Mouse (Mus musculus) hindbrain, embryonic 10.5 days (tissue): ENCODE data around the gene Fam13c. TPM values are rescaled to one million over a fixed set of nuclear protein-coding genes. Genes with fewer than 3 reads are reported as not detected.

Source experiments
- DNase-seq: peaks from one replicate; pipeline ENCODE4 v3.0.0-alpha.2; 2017; ENCODE audit warnings: low spot score
- H3K27ac ChIP-seq: fragments of 300-500 bp; sonication (generic); 2 replicates; pipeline ENCODE4 v1.5.1; 2016; ENCODE audit warnings: mild to moderate bottlenecking, moderate library complexity
- H3K27me3 ChIP-seq: fragments of 300-500 bp; sonication (generic); 2 replicates; pipeline ENCODE4 v1.6.1; 2016; ENCODE audit warnings: mild to moderate bottlenecking; ENCODE audit not compliant: poor library complexity, insufficient read depth, severe bottlenecking
- H3K36me3 ChIP-seq: fragments of 300-500 bp; sonication (generic); 2 replicates; pipeline ENCODE4 v1.6.1; 2016; ENCODE audit warnings: mild to moderate bottlenecking, moderate library complexity
- H3K4me1 ChIP-seq: fragments of 300-500 bp; sonication (generic); replicated peaks from 2 replicates; pipeline ENCODE4 v1.6.1; 2016; ENCODE audit warnings: mild to moderate bottlenecking
- H3K4me3 ChIP-seq: fragments of 300-500 bp; sonication (generic); 2 replicates; pipeline ENCODE4 v1.5.1; 2016; ENCODE audit warnings: mild to moderate bottlenecking, moderate library complexity
- H3K9me3 ChIP-seq: fragments of 300-500 bp; sonication (generic); 2 replicates; pipeline ENCODE4 v1.6.1; 2016; ENCODE audit warnings: mild to moderate bottlenecking, moderate library complexity
- WGBS: fragments of 180-500 bp; shearing (Covaris S2); methylation state at CpG from one replicate; pipeline ENCODE4 v1.1.7; 2016; 5-methylcytosine and 5-hydroxymethylcytosine counted together
- polyA plus RNA-seq: library from polyadenylated mRNA; unstranded; fragments of >200 nt; fragmentation: Nextera tagmentation; extraction: Ambion mirVana; gene quantifications from 2 replicates; pipeline ENCODE4 v1.2.1, GENCODE M21; 2016

Gene Fam13c
- polyA plus RNA-seq, 1 experiment from 2014 or later = 13.7 TPM

DNA sequence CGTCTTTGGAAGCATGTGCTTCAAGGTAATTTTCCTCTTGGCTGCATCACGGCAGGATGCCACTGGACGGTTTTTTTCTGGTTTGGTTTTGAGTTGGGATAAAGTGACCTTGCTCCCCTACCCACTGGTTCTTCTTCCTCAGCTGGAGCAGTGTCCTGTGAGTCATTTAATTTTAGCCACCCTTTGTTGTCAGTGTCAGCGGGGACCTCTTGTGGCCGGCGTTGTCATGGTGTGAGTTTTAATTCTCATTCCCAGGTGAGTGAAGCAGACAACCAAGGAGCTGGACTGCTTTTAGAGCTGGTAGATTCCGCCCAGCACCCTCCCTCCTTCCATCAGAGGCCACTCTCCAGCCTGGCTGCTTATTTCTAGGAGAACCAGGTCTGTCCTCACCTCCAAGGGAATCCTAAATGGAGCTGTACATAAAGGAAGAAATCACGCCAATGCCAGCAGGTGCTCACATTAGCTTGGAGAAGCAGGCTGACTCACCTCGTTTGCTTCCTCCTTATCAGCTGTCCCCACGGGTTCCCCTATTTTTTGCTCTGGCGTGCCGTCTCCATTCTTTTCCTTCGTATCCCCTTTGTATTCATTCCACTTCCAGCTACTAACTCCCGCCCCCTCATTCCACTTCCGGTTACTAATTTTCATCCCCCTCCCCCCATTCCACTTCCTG, 66.4 kb downstream of the Fam13c start:
- no peak for DNase-seq
- Histone ChIP-seq H3K36me3 (peaks cover 13% of the 10 kb centered on the region; the same call in 1 of the 2 replicates), H3K27me3 (no peaks in the 10 kb centered on the region), H3K4me3 (no peak overlapping the region), H3K9me3 (peaks cover 6% of the 10 kb centered on the region), H3K27ac (no peak overlapping the region), H3K4me1 (peaks cover 16% of the 10 kb centered on the region)
- WGBS = 59% methylated on average over 15 of the region's 15 CpGs

DNA sequence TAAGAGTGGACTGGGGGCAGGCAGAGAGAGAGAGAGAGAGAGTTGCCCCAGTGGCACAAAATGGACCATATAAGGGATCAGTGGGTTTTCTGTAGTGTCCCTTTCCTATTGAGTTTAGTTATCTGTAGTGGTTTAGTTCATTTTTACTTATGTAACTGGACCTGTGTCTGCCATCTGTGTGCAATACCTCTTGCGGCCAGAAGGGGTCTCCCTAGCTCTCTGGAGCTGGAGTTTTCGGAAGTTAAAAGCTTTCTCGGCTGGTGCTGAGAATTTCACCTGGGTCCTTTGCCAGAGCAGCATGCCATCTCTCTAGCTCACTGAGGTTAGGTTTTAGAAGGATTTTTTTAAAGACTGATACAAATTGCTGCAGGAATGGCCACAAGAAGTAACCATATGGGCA, 67.6 kb downstream of the Fam13c start:
- H3K4me3 ChIP-seq = no peak overlapping the region
- peaks cover 16% of the 10 kb centered on the region for H3K4me1 ChIP-seq
- H3K9me3 ChIP-seq = peaks cover 6% of the 10 kb centered on the region
- peaks cover 10% of the 10 kb centered on the region; the same call in 1 of the 2 replicates for H3K36me3 ChIP-seq
- DNase-seq = no peak
- H3K27me3 ChIP-seq = no peaks in the 10 kb centered on the region
- no peak overlapping the region for H3K27ac ChIP-seq
- 95% methylated on average over 3 of the region's 3 CpGs for WGBS

DNA sequence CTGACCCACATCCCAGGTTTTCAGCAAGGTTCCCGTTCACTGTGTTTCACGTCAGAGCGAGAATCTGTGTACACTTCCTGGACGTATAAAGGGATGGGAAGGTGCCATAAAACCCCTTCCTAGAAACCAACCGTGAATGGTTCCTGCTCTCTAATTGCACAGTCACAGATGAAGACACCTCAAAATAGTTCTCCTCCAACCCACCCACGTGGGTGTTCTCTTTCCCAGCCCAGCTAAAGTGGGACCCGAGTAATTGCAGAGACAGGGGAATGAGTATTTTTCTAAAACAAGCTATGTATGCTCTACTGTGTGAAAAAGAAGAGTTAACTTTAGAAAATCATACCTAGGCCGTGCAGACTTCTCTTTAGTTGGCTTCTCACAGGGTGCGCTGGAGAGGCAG, 74.6 kb downstream of the Fam13c start:
- DNase-seq = no peak
- H3K27ac ChIP-seq = no peak overlapping the region
- no peaks in the 10 kb centered on the region for H3K36me3 ChIP-seq
- 86% methylated on average over 9 of the region's 9 CpGs for WGBS
- no peak overlapping the region for H3K4me3 ChIP-seq
- H3K4me1 ChIP-seq = peaks cover 10% of the 10 kb centered on the region
- no peaks in the 10 kb centered on the region for H3K9me3 ChIP-seq
- H3K27me3 ChIP-seq = peaks cover 8% of the 10 kb centered on the region; the same call in 1 of the 2 replicates

DNA sequence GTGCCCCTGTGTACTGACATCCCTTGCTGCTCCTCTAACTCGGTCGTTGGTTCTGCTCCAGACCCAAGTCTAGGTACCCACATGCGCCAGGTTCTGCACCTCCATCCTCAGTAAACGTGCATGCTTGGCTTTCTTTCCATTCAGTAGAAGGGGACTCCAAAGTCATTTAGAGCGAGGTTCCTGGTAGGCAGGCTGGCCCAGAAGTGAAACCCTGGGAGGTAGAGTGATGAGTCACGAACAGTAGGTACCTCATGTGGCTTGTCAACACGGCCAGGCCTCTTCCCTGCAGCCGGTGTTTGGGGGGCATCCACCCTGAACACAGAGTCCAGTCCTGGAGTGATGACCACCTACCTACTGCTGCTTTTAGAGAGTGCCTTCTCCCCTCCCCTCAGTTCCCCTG, 76.4 kb downstream of the Fam13c start:
- Histone ChIP-seq H3K4me1 (peaks cover 28% of the 10 kb centered on the region), H3K9me3 (no peaks in the 10 kb centered on the region), H3K4me3 (no peak overlapping the region), H3K27me3 (peaks cover 9% of the 10 kb centered on the region; the same call in 1 of the 2 replicates), H3K36me3 (no peaks in the 10 kb centered on the region), H3K27ac (no peak overlapping the region)
- DNase-seq = no peak
- 91% methylated on average over 8 of the region's 8 CpGs for WGBS

DNA sequence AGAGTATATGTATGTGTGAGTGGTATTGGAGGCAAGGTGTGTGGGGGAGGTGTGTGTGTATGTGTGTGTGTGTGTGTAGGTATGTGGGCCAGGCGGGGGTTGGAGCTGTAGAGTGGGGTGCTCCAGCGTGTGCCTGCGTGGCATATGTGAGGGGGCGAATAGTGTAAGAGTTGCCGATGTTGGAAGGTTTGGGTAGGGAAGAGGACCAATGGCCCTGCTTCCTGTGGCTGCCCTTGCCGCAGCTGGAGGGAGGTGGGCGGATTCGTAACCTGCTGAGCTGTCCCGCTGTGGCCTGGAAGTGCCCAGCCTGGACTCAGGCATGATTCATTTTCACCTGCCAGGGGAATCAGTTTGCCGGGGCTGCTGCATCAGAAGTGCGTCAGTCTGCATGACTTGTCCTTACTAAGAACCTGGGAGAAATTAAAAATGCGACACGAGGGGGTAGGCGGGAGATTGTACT, 79.4 kb downstream of the Fam13c start:
- Histone ChIP-seq H3K4me3 (peak overlapping the region; percentile 57), H3K27me3 (peaks cover 11% of the 10 kb centered on the region; the same call in 1 of the 2 replicates), H3K36me3 (peaks cover 10% of the 10 kb centered on the region; the same call in 1 of the 2 replicates), H3K27ac (peak overlapping the region; percentile 85), H3K9me3 (no peaks in the 10 kb centered on the region), H3K4me1 (peaks cover 29% of the 10 kb centered on the region)
- 7% methylated on average over 14 of the region's 14 CpGs for WGBS
- no peak for DNase-seq

DNA sequence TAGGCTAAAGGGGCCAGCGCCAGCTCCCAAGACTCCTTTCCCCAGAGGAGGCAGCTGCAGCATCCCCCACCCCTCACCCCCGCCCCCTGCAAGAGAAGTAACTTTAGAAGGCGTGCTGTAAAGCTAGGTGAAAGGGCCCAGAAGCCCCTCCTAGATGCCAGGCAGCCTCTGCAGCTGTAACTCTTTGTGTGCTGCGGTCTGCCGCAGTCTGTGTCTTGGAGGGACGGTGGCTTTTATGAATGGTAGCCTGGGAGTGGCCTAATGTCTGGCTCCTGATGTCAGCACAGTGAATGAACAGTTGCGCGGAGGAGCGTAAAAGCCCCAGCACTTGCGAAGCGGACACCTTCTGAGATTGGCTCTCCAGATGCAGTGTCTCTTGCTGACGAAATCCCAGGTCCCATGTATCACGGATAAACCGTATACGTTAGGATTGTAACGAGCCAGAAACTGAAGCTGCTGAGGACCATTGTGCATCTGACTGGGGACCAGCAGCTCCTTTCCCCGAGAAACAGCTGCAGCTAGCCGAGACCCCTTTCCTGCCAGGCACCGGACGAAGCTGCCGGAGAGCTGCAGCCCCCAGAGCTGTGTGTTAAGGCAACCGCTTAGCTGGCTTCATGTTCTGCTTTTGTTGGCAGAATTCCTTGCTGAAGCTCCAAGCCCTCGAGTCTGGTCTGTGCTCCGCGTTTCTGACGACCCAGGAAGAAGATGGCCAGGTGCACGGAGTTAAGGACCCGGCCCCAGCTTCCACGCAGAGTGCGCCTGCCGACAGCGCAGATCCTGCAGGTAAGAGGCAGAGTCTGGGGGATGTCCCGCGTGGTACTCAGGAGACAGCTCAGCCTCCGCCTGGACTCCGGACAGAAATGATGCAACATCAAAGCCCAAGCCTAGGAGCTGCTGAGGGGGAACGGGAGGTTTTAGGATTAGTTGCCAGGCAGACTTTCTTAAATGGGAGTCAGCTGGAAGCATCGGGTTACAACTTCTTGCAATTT, 80.2 kb downstream of the Fam13c start:
- under 1% methylated on average over 38 of the region's 38 CpGs for WGBS

DNA sequence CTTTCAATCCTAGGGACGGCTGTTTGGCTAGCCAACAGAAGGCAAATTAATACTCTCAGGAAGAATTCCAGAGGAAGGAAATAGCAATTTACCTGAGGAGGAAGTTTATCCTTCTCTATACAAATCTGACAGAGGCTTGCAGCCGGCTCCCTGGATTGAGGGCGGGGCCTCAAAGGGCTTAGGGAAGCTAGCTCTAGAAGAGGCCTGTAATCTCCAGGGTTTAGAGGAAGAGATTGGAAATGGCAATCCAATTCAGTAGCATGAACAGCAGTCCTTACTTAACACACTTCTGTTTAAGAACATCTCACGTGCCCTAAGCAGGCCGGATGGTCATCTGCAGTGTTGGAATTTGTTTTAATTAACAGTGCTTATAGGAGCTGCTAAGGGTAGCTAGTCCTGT, 81.1 kb downstream of the Fam13c start:
- DNase-seq = no peak
- Histone ChIP-seq H3K27ac (no peak overlapping the region), H3K4me3 (peak overlapping the region; percentile 57), H3K4me1 (peaks cover 29% of the 10 kb centered on the region), H3K27me3 (peaks cover 11% of the 10 kb centered on the region; the same call in 1 of the 2 replicates), H3K36me3 (peaks cover 15% of the 10 kb centered on the region), H3K9me3 (no peaks in the 10 kb centered on the region)
- 28% methylated on average over 5 of the region's 5 CpGs for WGBS

More for the DNA sequence above, 80.2 kb downstream of the Fam13c start:
- Histone ChIP-seq H3K4me3 (peak overlapping the region; percentile 57), H3K36me3 (peaks cover 11% of the 10 kb centered on the region), H3K4me1 (peaks cover 29% of the 10 kb centered on the region), H3K27ac (peak overlapping the region; percentile 85), H3K9me3 (no peaks in the 10 kb centered on the region), H3K27me3 (peaks cover 11% of the 10 kb centered on the region; the same call in 1 of the 2 replicates)
- peak; percentile 73 for DNase-seq

DNA sequence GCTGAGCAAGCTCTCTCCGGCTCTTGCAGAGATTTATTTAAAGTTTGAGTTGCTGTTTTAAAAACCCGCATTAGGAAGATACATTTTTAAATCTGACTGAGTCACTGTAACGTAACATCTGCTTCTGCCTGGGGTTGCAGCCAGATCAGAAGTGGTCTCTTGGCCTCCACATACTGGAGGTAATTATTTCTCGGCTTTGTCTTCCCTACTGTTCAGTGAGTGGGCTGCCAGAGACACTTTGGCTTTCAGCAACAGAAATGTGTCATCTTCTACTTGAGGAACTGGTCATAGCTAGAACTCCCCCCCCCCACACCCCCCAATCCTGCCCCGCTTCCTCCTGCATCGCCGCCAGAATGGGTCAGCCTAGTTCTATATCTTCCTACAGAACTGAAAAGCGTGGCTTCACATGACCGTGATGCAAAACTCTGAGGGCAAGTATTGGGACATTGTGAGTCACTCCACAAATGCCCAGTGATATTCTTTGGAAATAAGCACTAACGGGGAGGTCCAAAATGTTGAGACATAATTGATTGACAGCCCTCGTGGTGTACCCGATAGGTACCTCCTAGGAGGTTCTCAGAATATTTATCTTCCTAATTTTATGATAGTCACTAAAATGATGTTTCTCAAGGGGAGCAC, 90.0 kb downstream of the Fam13c start:
- peaks cover 16% of the 10 kb centered on the region for H3K36me3 ChIP-seq
- DNase-seq = no peak
- no peaks in the 10 kb centered on the region for H3K9me3 ChIP-seq
- H3K27me3 ChIP-seq = no peaks in the 10 kb centered on the region
- H3K4me1 ChIP-seq = no peaks in the 10 kb centered on the region
- no peak overlapping the region for H3K4me3 ChIP-seq
- H3K27ac ChIP-seq = no peak overlapping the region
- 93% methylated on average over 12 of the region's 12 CpGs for WGBS

DNA sequence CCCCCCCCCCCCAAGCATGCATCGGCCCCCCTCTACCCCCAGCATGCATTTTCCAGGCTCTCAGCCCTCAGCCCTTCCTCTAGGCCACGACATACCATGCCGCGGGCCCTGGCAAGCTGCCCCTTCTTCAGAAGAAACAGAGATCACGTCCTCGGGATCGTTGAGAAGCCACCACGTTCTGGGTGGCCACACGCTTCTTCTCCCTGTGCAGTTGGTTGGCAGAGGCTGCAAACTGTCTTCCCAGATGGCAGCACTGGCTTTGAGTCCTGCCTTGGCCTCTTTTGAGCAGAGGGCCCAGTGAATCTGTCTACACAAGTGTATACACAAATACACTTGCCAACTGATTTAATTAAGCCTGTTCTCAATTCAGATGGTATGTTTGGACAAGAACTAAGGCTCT, 92.0 kb downstream of the Fam13c start:
- H3K4me1 ChIP-seq = no peaks in the 10 kb centered on the region
- no peak overlapping the region for H3K4me3 ChIP-seq
- no peak overlapping the region for H3K27ac ChIP-seq
- H3K36me3 ChIP-seq = peaks cover 29% of the 10 kb centered on the region
- no peaks in the 10 kb centered on the region for H3K27me3 ChIP-seq
- no peaks in the 10 kb centered on the region for H3K9me3 ChIP-seq
- DNase-seq = no peak
- WGBS = 91% methylated on average over 9 of the region's 9 CpGs

DNA sequence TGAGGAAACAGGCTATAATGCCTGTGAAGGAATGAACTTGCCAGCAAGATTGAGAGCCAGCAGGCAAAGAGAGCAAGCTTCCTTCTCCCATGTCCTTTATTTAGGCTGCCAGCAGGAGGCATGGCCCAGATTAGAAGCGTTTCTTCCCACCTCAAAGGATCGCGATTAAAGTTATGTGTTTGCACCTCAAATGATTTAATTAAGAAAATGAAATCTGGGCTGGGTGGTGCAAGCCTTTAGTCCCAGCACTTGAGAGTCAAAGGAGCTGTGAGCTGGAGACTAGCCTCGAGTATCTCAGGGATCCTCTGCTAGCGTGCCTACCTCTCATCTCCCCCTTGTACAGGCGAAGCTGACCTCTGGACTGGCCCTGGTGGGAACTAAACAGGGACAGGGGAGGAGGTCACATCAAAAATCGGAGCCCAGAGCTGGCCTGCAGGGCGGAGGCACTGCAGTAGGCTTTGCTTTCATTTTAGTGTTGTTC, 93.1 kb downstream of the Fam13c start:
- DNase-seq = no peak
- peaks cover 40% of the 10 kb centered on the region for H3K36me3 ChIP-seq
- no peaks in the 10 kb centered on the region for H3K27me3 ChIP-seq
- no peak overlapping the region for H3K4me3 ChIP-seq
- H3K4me1 ChIP-seq = no peaks in the 10 kb centered on the region
- H3K9me3 ChIP-seq = no peaks in the 10 kb centered on the region
- WGBS = 71% methylated on average over 8 of the region's 8 CpGs
- no peak overlapping the region for H3K27ac ChIP-seq

DNA sequence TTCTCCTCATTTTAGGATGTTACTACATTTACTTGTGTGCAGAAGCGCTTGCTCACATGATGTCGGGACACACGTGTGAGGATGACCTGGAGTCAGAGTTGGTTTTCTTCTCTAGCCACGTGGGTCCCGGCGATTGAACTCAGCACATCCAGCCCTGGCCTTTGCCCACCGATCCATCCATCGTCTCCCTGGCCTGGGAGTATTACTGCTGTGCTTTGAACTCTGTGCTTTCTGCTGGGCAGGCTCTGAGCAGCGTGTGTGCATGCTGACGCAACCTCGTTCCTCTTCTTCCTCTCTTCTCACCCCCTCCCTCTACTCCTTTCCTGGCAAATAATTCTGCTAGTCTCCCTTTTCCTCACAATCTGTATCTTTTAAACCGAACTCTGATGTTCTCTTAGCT, 93.7 kb downstream of the Fam13c start:
- H3K27ac ChIP-seq = no peak overlapping the region
- no peak for DNase-seq
- H3K4me3 ChIP-seq = no peak overlapping the region
- H3K9me3 ChIP-seq = no peaks in the 10 kb centered on the region
- H3K4me1 ChIP-seq = no peaks in the 10 kb centered on the region
- no peaks in the 10 kb centered on the region for H3K27me3 ChIP-seq
- H3K36me3 ChIP-seq = peaks cover 46% of the 10 kb centered on the region
- 88% methylated on average over 12 of the region's 12 CpGs for WGBS

DNA sequence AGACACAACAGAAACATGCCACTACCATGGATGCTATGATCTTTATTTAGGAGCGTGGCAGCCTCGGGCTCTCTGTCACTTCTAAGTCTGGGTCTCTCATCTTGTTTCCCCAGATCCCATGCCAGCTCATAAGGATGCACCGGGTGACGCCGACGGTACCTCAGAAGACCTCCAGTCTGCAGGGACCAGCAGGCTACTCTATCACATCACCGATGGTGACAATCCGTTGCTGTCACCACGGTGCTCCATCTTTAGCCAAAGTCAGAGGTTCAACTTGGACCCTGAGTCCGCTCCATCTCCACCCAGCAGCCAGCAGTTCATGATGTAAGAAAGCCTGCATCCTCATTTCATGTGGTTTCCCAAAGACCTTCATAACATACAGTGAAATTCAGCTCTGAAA, 94.3 kb downstream of the Fam13c start:
- H3K4me1 ChIP-seq = no peaks in the 10 kb centered on the region
- 96% methylated on average over 10 of the region's 10 CpGs for WGBS
- no peak overlapping the region for H3K4me3 ChIP-seq
- DNase-seq = no peak
- peaks cover 52% of the 10 kb centered on the region for H3K36me3 ChIP-seq
- no peaks in the 10 kb centered on the region for H3K27me3 ChIP-seq
- H3K9me3 ChIP-seq = no peaks in the 10 kb centered on the region
- no peak overlapping the region for H3K27ac ChIP-seq
